Mouse (Mus musculus) liver, embryonic 13.5 days (tissue): ENCODE results near the gene Tenm4. TPM values are rescaled to one million over a fixed set of nuclear protein-coding genes. Genes with fewer than 3 reads are reported as not detected.
A peak's percentile ranks its signal among the peaks of the same experiment; 100 is the strongest.

Experiments
- ATAC-seq: fragments of 200-750 bp; cut with Nextera tagmentation; 2 replicates; pipeline ENCODE4 v1.8.0; 2017; ENCODE audit warnings: low read depth, mild to moderate bottlenecking, moderate number of reproducible peaks, moderate library complexity
- DNase-seq: peaks from one replicate; pipeline ENCODE4 v3.0.0; 2022
- H3K27ac ChIP-seq: fragments of 300-500 bp; sonication (generic); 2 replicates; pipeline ENCODE4 v1.5.1; 2015; ENCODE audit warnings: moderate library complexity, mild to moderate bottlenecking, inconsistent platforms
- H3K27me3 ChIP-seq: fragments of 300-500 bp; sonication (generic); 2 replicates; pipeline ENCODE4 v1.6.1; 2015; ENCODE audit warnings: mild to moderate bottlenecking, inconsistent platforms
- H3K36me3 ChIP-seq: fragments of 300-500 bp; sonication (generic); 2 replicates; pipeline ENCODE4 v1.6.1; 2015; ENCODE audit warnings: mild to moderate bottlenecking, inconsistent platforms
- H3K4me1 ChIP-seq: fragments of 300-500 bp; sonication (generic); replicated peaks from 2 replicates; pipeline ENCODE4 v1.6.1; 2015; ENCODE audit warnings: inconsistent platforms
- H3K4me2 ChIP-seq: fragments of 300-500 bp; sonication (generic); 2 replicates; pipeline ENCODE4 v1.6.1; 2015; ENCODE audit warnings: inconsistent platforms, mild to moderate bottlenecking, moderate library complexity
- H3K4me3 ChIP-seq: fragments of 300-500 bp; sonication (generic); replicated peaks from 2 replicates; pipeline ENCODE4 v1.5.1; 2015; ENCODE audit warnings: mild to moderate bottlenecking, inconsistent platforms
- H3K9ac ChIP-seq: fragments of 300-500 bp; sonication (generic); 2 replicates; pipeline ENCODE4 v1.6.1; 2015; ENCODE audit warnings: mild to moderate bottlenecking, inconsistent platforms
- H3K9me3 ChIP-seq: fragments of 300-500 bp; sonication (generic); replicated peaks from 2 replicates; pipeline ENCODE4 v1.6.1; 2016; ENCODE audit warnings: inconsistent platforms
- WGBS: fragments of 180-500 bp; shearing (Covaris S2); methylation state at CpG from one replicate; pipeline ENCODE4 v1.1.7; 2015; ENCODE audit not compliant: insufficient replicate concordance; 5-methylcytosine and 5-hydroxymethylcytosine counted together
- polyA plus RNA-seq: library from polyadenylated mRNA; unstranded; fragments of >200 nt; fragmentation: Nextera tagmentation; extraction: Ambion mirVana; gene quantifications from 2 replicates; pipeline ENCODE4 v1.2.1, GENCODE M21; 2015

Gene Tenm4
- polyA plus RNA-seq, 1 experiment from 2014 or later, result 0.47 TPM

DNA sequence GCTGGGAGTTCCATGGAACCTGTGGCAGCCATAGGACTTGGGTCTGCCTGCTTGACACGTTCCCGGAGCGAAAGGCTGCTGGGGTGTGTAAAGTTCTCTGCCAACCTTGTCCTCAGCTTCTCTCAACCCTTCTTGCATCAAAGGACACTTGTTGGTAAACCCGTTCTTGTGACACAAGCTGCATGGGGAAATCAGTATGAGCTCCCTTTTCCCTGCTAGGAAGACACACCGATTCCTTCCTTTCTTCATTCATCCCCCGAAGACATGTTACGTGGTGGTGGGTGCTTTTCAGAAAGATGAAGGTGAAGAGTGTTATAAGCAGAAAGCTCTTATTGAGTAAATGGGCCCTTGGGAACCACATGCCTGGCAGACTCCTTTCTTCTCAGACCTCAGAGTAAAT, 478.1 kb downstream of the Tenm4 start:
- Histone ChIP-seq H3K27ac (no peak overlapping the region), H3K4me2 (no peak overlapping the region), H3K4me3 (no peak overlapping the region), H3K27me3 (peaks cover 16% of the 10 kb centered on the region), H3K4me1 (no peaks in the 10 kb centered on the region), H3K36me3 (no peaks in the 10 kb centered on the region), H3K9me3 (no peaks in the 10 kb centered on the region), H3K9ac (no peak overlapping the region)
- ATAC-seq (no peak), DNase-seq (no peak)
- 71% methylated on average over 7 of the region's 7 CpGs for WGBS

DNA sequence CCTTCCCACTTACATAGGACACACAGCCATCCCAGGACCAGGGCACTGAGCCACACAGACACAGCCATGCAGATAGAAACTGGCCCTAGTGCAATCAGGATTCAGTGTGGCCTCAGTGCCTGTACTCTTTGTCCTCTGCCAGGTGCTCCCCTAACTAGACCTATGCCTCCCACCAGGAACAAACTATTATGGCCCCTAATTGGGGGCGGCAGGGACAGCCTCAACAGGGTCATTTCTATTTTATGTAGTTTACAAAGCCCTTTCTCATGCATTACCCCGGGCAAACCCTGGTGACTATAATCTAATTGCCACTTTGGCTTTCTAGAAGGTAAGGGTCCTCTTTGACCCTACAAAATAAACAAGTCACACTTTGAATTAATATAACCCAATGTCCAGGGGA, 479.4 kb downstream of the Tenm4 start:
- H3K4me1 ChIP-seq, result no peaks in the 10 kb centered on the region

DNA sequence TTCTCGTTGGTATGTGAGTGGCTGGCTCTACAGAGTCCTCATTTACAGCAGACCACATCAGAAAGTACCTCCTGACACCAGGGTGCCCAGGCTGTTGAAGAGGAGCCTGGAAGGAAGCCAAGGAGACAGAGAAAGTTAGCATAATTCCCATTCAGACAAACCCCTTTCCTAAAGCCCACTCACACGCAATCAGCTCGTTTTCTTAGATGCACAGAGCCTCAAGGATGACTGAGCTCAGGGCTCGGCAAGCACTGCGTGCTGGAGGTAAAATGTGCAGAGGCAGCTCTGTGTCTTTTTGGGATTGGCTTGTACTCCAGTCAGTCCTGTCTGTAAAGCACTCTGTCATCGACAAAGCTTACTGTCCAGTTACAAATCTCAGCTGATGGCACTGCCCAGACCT, 480.0 kb downstream of the Tenm4 start:
- no peak for DNase-seq
- Histone ChIP-seq H3K4me1 (no peaks in the 10 kb centered on the region), H3K27ac (no peak overlapping the region), H3K9ac (no peak overlapping the region), H3K4me3 (no peak overlapping the region), H3K9me3 (no peaks in the 10 kb centered on the region), H3K27me3 (no peaks in the 10 kb centered on the region), H3K4me2 (no peak overlapping the region), H3K36me3 (no peaks in the 10 kb centered on the region)
- ATAC-seq, result no peak
- WGBS, result 45% methylated on average over 6 of the region's 6 CpGs

More for the DNA sequence above, 479.4 kb downstream of the Tenm4 start:
- ATAC-seq (no peak), DNase-seq (no peak)
- Histone ChIP-seq H3K4me2 (no peak overlapping the region), H3K27me3 (peaks cover 4% of the 10 kb centered on the region; the same call in 1 of the 2 replicates), H3K27ac (no peak overlapping the region), H3K9me3 (no peaks in the 10 kb centered on the region), H3K9ac (no peak overlapping the region), H3K4me3 (no peak overlapping the region), H3K36me3 (no peaks in the 10 kb centered on the region)
- WGBS, result 43% methylated on average over 2 of the region's 2 CpGs

DNA sequence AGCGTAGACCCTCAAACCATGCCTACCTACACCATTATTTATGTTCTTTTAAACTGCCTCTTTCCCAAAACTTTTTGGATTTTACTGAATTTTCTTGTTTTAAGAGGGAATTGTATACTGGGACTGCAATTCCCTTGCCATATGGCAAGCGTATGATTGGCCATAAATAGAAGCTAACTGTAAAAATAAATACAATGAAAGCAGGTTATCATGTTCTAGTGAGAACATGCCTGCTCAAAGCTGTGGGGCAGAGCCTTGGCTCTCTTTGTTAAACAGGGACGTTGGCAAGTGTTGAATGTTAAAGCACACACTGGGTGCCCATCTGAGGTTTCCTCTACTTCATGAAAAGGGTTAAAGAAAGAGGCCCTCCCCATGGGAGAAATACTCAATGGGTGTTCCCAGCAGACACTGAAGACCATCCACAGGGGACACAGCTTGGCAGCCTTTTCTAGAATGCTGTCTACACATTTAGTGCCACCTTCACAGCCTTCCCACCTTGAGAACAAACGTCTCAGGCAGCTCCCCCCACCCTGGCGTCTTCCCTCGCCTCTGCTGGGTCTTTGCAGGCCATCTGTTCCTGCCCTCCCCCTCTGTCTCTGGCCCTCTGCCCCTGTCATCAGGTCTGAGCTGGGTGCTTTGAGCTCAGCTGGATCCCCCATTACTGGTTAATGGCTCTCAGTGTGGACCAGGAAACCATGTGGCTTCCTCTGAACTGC, 480.7 kb downstream of the Tenm4 start:
- Histone ChIP-seq H3K27ac (no peak overlapping the region), H3K9me3 (no peaks in the 10 kb centered on the region), H3K4me1 (no peaks in the 10 kb centered on the region), H3K4me2 (no peak overlapping the region), H3K9ac (no peak overlapping the region), H3K4me3 (no peak overlapping the region), H3K27me3 (no peaks in the 10 kb centered on the region), H3K36me3 (no peaks in the 10 kb centered on the region)
- ATAC-seq (no peak), DNase-seq (no peak)
- 31% methylated on average over 6 of the region's 6 CpGs for WGBS

DNA sequence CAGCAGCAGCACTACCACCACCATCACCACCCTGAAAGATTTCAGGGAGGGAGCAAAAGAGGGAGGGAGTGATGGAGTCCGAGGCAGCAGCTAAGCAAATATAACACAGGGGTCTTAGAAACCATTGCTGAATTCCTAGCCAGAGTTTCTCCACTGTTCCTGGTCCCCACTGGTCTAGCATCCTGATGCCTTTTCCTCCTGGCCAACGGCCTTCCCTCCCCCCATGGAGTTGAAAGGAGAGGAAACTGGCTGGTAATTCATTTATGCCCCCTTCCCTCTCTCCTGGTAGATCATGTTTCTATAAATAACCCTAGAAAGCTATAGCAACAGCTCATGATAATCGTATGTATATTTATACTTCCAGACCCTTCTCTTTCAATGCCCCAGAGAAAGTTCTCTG, 481.8 kb downstream of the Tenm4 start:
- ATAC-seq (no peak), DNase-seq (no peak)
- no peaks in the 10 kb centered on the region for H3K27me3 ChIP-seq
- no peaks in the 10 kb centered on the region for H3K36me3 ChIP-seq
- H3K9ac ChIP-seq, result no peak overlapping the region
- H3K4me3 ChIP-seq, result no peak overlapping the region
- H3K4me1 ChIP-seq, result no peaks in the 10 kb centered on the region
- whole genome bisulfite sequencing, result 28% methylated on average over 3 of the region's 3 CpGs
- H3K27ac ChIP-seq, result no peak overlapping the region
- no peaks in the 10 kb centered on the region for H3K9me3 ChIP-seq
- no peak overlapping the region for H3K4me2 ChIP-seq

DNA sequence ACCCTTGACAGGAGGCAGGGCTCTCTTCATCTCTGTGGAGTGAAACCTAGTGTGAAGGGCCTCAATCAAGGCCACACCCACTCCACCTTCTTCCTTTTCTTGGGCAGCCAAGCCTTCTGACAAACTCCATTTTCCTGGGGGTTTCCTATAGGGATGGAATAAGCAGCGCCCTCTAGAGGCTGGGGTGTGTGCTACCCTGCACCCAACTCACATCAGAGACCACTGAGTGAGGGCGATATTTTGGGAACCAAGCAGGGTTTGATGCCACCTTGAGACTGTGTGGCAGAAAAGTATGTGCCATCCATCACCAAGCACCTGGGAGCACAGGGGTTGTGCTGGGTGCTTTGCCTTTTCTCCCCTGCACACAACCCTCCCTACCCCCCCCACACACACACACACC, 483.2 kb downstream of the Tenm4 start:
- Histone ChIP-seq H3K4me1 (no peaks in the 10 kb centered on the region), H3K4me3 (no peak overlapping the region), H3K4me2 (no peak overlapping the region), H3K27me3 (no peaks in the 10 kb centered on the region), H3K9me3 (no peaks in the 10 kb centered on the region), H3K27ac (no peak overlapping the region), H3K9ac (no peak overlapping the region), H3K36me3 (no peaks in the 10 kb centered on the region)
- DNase-seq, result no peak
- 35% methylated on average over 2 of the region's 2 CpGs for WGBS
- ATAC-seq, result no peak

DNA sequence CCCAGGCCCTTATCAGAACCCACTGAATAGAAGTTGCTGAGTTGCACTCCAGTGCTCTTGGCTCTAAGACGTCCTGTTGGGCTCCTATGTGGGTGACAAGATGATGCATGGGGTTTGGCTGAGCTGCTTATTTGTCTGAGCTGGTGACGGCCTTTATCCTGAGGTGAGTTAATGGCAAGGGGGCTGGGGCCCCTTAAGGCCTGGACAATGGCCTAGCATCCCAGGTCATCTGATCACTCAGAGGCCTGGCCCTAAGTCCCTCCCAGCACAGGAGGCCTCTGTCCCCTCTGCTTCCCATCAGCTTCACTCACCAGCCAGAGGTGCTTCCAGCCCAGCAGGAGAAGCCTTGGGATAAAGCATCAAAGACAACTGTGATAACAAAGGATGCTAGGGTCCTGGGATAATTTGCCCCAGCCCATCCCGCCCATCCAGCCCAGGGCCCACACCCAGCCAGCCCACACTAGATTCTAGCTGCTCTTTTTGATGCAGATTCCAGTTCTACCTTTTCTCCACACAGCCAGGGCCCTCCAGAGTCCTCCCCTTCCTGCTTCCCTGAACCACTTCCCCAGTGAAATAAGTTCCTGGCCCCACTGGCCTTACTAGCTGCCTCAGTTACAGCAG, 484.2 kb downstream of the Tenm4 start:
- Histone ChIP-seq H3K4me3 (no peak overlapping the region), H3K27me3 (no peaks in the 10 kb centered on the region), H3K4me2 (no peak overlapping the region)

DNA sequence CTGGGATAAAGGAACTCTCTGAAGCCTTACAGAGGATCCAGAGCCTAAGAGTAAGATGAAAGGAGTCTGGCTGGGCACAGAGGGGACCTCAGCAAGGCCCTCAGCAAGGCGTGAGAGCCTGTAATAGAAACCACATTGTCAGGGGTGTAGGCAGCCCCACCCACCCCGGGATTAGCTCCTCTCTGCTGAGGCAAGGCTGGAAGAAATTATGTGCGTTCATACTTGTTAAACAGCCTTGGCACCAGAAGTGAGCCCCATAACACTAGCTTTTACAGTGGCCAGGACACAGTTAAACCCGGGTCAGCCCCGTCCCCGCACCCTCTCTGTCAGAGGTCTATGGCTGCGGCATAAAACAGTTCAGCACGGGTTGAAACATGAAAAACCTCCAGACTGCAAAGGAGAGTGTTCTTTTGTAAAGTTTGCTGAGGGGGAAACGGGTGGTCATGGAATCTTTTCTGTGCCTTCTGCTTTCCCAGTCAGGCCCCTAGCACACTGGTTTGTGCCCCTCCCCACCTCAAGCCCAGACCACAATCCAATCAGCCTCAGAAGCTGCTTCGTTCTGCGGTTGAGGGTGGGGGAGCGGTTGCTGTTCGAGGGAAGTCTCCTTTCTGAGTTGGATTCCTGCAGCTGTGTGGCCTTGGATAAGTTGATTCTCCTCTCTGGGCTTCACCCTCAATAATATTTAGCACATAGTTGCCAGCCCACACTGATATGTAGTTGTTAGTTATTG, 486.2 kb downstream of the Tenm4 start:
- 13% methylated on average over 13 of the region's 13 CpGs for WGBS
- no peak overlapping the region for H3K9ac ChIP-seq
- no peaks in the 10 kb centered on the region for H3K4me1 ChIP-seq
- H3K27ac ChIP-seq, result no peak overlapping the region
- no peak overlapping the region for H3K4me2 ChIP-seq
- ATAC-seq (no peak), DNase-seq (peak; percentile 3)
- no peaks in the 10 kb centered on the region for H3K27me3 ChIP-seq
- no peaks in the 10 kb centered on the region for H3K9me3 ChIP-seq
- no peak overlapping the region for H3K4me3 ChIP-seq
- H3K36me3 ChIP-seq, result no peaks in the 10 kb centered on the region

More for the DNA sequence above, 484.2 kb downstream of the Tenm4 start:
- Histone ChIP-seq H3K4me1 (no peaks in the 10 kb centered on the region), H3K36me3 (no peaks in the 10 kb centered on the region), H3K9me3 (no peaks in the 10 kb centered on the region), H3K27ac (no peak overlapping the region), H3K9ac (no peak overlapping the region)
- WGBS, result 40% methylated on average over 3 of the region's 3 CpGs
- ATAC-seq (no peak), DNase-seq (no peak)

DNA sequence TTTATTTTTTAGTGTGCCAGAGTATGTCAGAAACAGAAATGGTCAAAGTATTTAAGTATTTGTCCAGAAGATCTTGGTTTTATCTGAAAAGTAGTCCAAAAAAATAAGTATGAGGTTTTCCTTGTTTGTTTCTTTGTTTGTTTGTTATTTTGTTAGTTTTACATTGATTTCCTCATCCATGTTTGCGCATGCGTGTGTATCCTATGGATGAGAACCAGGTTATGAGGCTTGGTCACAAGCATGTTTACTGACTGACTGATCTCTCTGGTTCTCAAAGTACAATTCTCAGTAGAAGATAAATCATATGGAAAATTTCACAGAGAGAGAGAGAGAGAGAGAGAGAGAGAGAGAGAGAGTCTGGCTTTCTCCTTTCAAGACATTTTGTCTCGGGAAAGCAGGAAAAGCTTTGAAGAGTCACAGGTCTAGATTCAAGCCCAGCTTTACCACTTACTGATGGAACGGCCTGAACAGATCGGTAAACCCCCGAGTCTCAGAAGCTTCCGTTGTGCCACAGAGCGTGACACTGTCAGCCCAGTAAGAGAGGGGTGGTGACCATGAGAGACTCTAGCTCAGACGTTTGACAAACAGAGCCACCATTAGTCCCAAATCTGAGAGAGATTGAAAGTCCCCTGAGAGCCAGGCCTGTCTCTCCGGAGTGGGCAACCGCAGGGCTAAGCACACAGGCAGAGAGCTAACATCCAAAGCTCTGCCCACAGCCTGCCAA, 487.0 kb downstream of the Tenm4 start:
- DNase-seq (no peak), ATAC-seq (no peak)
- Histone ChIP-seq H3K27me3 (0 out of 2 replicates have a peak, but pooled peaks cover 2% of the 10 kb centered on the region), H3K4me3 (no peak overlapping the region), H3K9me3 (no peaks in the 10 kb centered on the region), H3K36me3 (no peaks in the 10 kb centered on the region), H3K9ac (no peak overlapping the region), H3K27ac (no peak overlapping the region), H3K4me2 (no peak overlapping the region), H3K4me1 (no peaks in the 10 kb centered on the region)
- 65% methylated on average over 11 of the region's 11 CpGs for WGBS

DNA sequence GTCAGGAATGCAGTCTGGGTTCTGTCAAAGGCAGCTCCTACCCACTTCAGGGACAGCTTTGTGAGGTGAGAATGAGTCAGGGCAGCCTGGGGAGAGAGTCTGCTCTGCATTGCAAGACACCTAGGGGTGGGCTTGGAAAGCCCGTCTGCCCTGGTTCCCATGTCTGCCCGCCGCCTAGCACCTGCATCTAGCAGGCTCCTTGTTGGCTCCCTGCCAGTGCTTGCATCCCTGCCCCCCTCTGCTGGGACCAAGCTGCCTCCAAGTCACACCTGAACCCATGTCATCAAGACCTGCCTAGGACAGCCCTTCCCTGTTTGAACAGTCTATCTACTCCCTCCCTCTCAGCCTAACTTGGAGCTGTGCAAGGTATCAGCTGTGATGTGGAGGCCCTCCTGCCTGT, 489.9 kb downstream of the Tenm4 start:
- no peak for DNase-seq
- H3K27me3 ChIP-seq, result 0 out of 2 replicates have a peak, but pooled peaks cover 3% of the 10 kb centered on the region

More for the DNA sequence above, 489.9 kb downstream of the Tenm4 start:
- WGBS, result 65% methylated on average over 3 of the region's 3 CpGs
- Histone ChIP-seq H3K4me3 (no peak overlapping the region), H3K36me3 (no peaks in the 10 kb centered on the region), H3K27ac (no peak overlapping the region), H3K9me3 (no peaks in the 10 kb centered on the region), H3K4me2 (no peak overlapping the region), H3K9ac (no peak overlapping the region), H3K4me1 (no peaks in the 10 kb centered on the region)
- ATAC-seq, result no peak
